Mouse (Mus musculus) lung, adult 2 months (tissue): Measurements from ENCODE around the gene Pnpla8. TPM values are rescaled to one million over a fixed set of nuclear protein-coding genes. Genes with fewer than 3 reads are reported as not detected.

ENCODE experiments used
- DNase-seq: peaks from one replicate; pipeline ENCODE4 v3.0.0; 2022
- H3K4me1 ChIP-seq: fragments of 200-500 bp; 2 replicates; pipeline ENCODE4 v1.6.1; 2011; ENCODE audit warnings: low read length; ENCODE audit not compliant: control insufficient read depth, insufficient read depth
- H3K4me3 ChIP-seq: fragments of 200-500 bp; replicated peaks from 2 replicates; pipeline ENCODE3; 2011; ENCODE audit warnings: low read depth, mild to moderate bottlenecking, control low read depth, low read length; ENCODE audit errors: extremely low read depth
- CTCF ChIP-seq: fragments of 200-500 bp; IDR thresholded peaks from 2 replicates; pipeline ENCODE4 v1.5.1; 2011; ENCODE audit warnings: mild to moderate bottlenecking, low read length, control low read depth; ENCODE audit not compliant: insufficient read depth
- POLR2A ChIP-seq: fragments of 200-500 bp; IDR thresholded peaks from 2 replicates; pipeline ENCODE4 v1.6.1; 2011; ENCODE audit warnings: low read depth, mild to moderate bottlenecking, control low read depth, low read length, borderline replicate concordance; ENCODE audit errors: extremely low read depth
- WGBS: fragments of 180-500 bp; shearing (Covaris S2); methylation state at CpG from one replicate; pipeline ENCODE4 v1.1.7; 2018; 5-methylcytosine and 5-hydroxymethylcytosine counted together
- polyA plus RNA-seq: library from polyadenylated mRNA; depleted of rRNA; stranded (reverse); fragments of >200 nt; gene quantifications from 2 replicates; pipeline ENCODE4 v1.2.3, GENCODE M21; 2012; rRNA removed

Pnpla8 gene
- polyA plus RNA-seq, 1 experiment: 17.3 TPM

- WGBS: 58% methylated on average over 8 of the region's 8 CpGs
- no peak for DNase-seq
- H3K4me1 ChIP-seq: no peaks in the 10 kb centered on the region
- TF ChIP-seq POLR2A: no peak
- no peak for TF ChIP-seq CTCF
- H3K4me3 ChIP-seq: no peak overlapping the region
Measured at GRCm38 (mm10) chr12:44338195-44338622, 117.0 kb downstream of the Pnpla8 start.

GRCm38 (mm10) chr12:44344075-44344474 is 122.9 kb downstream of the Pnpla8 start:
- WGBS: 61% methylated on average over 6 of the region's 6 CpGs
- H3K4me1 ChIP-seq: no peaks in the 10 kb centered on the region
- H3K4me3 ChIP-seq: no peak overlapping the region

GRCm38 (mm10) chr12:44345251-44345650 is 124.1 kb downstream of the Pnpla8 start:
- Histone ChIP-seq H3K4me3 (no peak overlapping the region), H3K4me1 (no peaks in the 10 kb centered on the region)
- 66% methylated on average over 5 of the region's 5 CpGs for WGBS
- DNase-seq: no peak
- TF ChIP-seq POLR2A: no peak
- no peak for TF ChIP-seq CTCF

More at GRCm38 (mm10) chr12:44344075-44344474, 122.9 kb downstream of the Pnpla8 start:
- no peak for DNase-seq
- TF ChIP-seq CTCF: no peak
- TF ChIP-seq POLR2A: no peak

GRCm38 (mm10) chr12:44346143-44346542 is 125.0 kb downstream of the Pnpla8 start:
- H3K4me3 ChIP-seq: no peak overlapping the region
- TF ChIP-seq CTCF (no peak), POLR2A (no peak)
- 83% methylated on average over 3 of the region's 3 CpGs for WGBS
- no peak for DNase-seq
- no peaks in the 10 kb centered on the region for H3K4me1 ChIP-seq

- WGBS: 62% methylated on average over 4 of the region's 4 CpGs
- Histone ChIP-seq H3K4me3 (no peak overlapping the region), H3K4me1 (no peaks in the 10 kb centered on the region)
- no peak for TF ChIP-seq CTCF
- TF ChIP-seq POLR2A: no peak
- DNase-seq: no peak
Measured at GRCm38 (mm10) chr12:44355116-44355515, 133.9 kb downstream of the Pnpla8 start.

GRCm38 (mm10) chr12:44357460-44357859 is 136.3 kb downstream of the Pnpla8 start:
- TF ChIP-seq CTCF (no peak), POLR2A (no peak)
- no peak for DNase-seq
- WGBS: 59% methylated on average over 3 of the region's 3 CpGs
- no peaks in the 10 kb centered on the region for H3K4me1 ChIP-seq
- H3K4me3 ChIP-seq: no peak overlapping the region

GRCm38 (mm10) chr12:44357881-44358280 is 136.7 kb downstream of the Pnpla8 start:
- no peak for TF ChIP-seq CTCF
- no peak for TF ChIP-seq POLR2A
- WGBS: 97% methylated on average over 1 of the region's 1 CpGs
- no peaks in the 10 kb centered on the region for H3K4me1 ChIP-seq

GRCm38 (mm10) chr12:44371076-44371710 is 150.0 kb downstream of the Pnpla8 start:
- TF ChIP-seq POLR2A (no peak), CTCF (no peak)
- DNase-seq: no peak
- Histone ChIP-seq H3K4me3 (no peak overlapping the region), H3K4me1 (no peaks in the 10 kb centered on the region)
- 48% methylated on average over 3 of the region's 3 CpGs for WGBS

More at GRCm38 (mm10) chr12:44357881-44358280, 136.7 kb downstream of the Pnpla8 start:
- DNase-seq: no peak
- no peak overlapping the region for H3K4me3 ChIP-seq

Other genes with a start within 250 kb of the Pnpla8 start
- 3.6 and 4.6 TPM in 2 replicates for gene Dnajb9, start 11.0 kb upstream of the Pnpla8 start, polyA plus RNA-seq
- gene Nrcam, start 107.5 kb downstream of the Pnpla8 start, polyA plus RNA-seq: 2.4 and 4.4 TPM in 2 replicates